Mouse (Mus musculus) brain, adult 2 months (tissue): ENCODE data around the gene Lgals1.

ENCODE experiments used
- DNase-seq: peaks from one replicate; pipeline ENCODE4 v3.0.0; 2011; ENCODE audit warnings: low read depth, low spot score

The Lgals1 gene

DNA sequence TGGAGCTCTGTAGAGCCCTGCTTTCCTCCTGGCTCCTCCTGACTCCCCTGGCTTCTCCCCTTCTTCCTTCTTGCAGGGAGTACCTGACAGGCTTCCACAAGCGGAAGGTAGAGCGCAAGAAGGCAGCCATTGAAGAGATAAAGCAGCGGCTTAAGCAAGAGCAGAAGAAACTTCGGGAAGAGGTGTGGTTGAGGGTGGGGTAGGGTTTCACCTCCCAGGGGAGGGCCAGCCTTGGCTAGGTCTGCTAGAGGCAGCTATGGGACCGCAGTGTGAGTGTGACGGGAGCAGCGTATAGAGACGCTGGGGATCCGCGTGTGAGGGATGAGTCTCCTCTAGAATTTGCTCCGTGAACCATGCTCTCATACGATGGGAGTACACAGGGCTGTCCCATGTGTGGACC, 9.9 kb downstream of the Lgals1 start:
- no peak for DNase-seq

DNA sequence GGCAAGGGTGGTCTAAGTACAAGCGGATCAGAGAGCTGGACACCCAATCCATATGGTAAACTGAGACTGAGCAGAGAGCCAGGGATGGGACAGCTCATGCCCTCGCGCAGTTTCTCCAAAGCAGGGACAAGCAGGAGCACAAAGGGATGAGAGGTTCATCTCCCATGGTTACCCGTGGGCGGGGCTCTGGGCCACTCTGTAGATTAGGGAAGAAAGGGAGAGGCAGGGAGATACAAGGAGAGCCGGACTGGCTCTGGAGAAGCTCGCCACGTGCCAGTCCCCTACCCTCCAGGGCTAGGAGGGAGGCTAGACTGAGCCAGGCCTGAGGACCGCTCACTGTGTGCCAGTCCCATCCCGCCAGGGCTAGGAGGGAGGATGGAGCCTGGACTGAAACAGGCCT, 10.8 kb downstream of the Lgals1 start:
- no peak for DNase-seq

DNA sequence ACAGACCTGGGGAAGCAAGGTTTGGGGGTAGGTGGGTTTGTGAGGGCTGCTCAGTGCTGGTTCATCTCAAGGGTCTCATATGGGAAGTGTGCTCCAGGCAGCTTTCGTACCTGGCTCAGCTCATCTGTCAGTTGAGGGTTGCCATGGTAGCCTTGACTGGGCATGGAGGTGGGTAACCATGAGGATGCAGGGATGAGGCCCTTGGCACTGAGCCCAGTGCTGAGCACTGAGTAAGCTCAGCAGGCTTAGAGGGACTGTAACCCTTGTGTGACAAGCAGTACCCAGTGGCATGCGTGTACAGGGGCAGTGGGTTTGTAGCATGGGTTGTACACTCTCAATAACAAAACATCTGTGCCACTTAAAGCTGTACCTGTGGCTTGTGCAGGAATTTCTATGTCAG, 11.4 kb downstream of the Lgals1 start:
- DNase-seq, result peak; percentile 50

DNA sequence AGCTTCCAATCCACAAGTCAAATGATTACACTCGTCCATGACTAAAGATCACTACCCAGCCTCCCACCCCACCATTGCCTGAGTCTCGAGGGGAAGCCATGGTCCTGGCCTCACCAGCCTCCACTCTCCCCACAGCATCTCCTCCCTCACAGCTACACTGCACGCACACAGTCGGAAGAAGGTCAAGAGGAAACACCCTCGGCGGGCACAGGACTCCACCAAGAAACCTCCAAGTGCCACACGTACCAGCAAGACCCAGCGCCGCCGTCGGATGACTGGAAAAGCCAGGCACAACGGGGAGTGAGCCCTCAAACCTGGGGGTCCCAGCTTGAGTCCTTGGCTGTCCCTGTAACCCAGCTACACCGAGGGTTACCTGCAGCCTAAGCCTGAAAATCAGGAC, 13.8 kb downstream of the Lgals1 start:
- DNase-seq, result no peak

DNA sequence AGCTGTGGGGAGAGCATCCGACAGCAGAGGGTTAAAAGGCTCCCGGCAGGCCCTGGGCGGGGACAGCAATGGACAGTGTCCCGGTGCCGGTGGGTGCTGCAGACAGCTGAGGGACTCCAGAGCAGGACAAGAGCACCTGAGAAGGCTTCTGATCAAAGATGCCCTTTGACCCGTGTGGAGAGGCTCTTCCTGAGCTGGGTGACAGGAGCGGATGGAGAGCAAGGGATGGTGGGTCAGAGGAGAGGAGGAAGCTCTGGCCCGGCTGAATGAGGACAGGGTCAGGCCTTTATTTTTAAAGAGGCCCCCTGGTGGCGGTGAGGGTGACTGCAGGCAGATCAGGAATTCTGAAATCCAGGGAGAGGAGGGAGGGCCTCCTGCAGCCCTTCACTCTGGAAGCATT, 16.1 kb downstream of the Lgals1 start:
- DNase-seq, result peak; percentile 80

DNA sequence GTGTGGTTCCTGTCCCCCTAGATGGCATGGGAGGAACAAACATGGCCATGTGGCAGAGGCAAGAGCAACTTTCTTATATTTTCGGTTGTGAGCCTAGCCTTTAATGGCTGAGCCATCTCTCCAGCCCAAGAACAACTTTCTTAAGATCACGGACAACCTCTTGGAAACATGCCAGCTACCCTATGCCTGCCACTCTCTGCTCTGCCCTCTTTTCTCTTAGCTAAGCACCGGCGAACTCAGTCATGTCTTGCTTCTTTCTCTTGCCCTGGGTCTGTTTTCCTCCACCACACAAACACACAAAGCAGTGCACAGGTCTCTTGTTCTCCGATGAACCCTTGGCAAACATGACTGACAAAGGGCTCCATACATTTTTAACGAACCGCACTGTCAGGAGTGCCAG, 19.7 kb downstream of the Lgals1 start:
- no peak for DNase-seq

DNA sequence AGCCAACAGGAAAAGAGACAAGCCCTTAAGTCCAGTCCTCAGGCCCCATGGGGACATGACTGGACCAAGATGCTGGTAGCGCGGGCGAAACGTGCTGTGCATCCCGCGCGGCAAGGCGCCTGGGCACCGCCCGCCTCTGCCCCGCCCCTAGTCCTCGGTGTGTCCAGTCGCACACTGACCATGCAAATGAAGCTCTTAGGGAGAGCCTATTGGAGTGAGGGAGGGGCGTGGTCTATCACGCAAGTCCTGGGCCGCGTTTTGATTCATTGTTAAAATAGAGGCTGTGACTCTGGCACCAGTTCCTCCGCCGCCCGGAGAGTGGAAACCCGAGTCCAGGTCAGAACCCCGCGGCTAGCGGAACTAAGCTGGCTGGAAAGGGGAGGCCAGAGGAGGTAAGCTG, 21.1 kb downstream of the Lgals1 start, which contains the start of gene Triobp:
TSS of gene Triobp (plus strand) at position 68 of the 400 bp plus-strand sequence.
- DNase-seq, result peak; percentile 97

DNA sequence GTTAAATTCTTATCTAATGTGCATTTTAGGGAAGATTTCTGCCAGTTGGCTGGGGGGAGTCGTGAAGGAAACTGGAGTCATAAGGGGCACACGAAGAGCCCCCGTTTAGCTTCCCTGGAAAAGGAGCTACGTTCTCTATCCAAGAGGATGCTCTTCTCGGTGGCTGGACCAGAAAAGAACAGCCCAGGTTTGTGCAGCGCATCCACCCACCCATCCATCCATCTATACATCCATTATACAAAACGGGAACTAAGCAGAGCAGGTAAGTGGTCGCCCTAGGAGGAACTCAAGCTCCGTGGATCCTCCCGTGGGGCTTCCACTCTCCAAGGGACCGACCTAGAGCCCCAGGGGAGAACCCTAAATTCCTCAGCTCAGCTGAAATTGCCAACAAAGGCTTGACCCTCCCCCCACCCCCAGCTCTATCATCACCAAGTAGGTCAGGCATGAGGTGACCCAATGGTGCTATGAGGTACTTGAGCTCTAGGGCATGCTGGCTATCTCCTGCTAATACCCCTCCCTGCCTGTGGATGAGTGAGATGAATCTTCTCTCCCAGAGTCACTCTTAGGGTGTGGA, 21.7 kb downstream of the Lgals1 start:
- no peak for DNase-seq

DNA sequence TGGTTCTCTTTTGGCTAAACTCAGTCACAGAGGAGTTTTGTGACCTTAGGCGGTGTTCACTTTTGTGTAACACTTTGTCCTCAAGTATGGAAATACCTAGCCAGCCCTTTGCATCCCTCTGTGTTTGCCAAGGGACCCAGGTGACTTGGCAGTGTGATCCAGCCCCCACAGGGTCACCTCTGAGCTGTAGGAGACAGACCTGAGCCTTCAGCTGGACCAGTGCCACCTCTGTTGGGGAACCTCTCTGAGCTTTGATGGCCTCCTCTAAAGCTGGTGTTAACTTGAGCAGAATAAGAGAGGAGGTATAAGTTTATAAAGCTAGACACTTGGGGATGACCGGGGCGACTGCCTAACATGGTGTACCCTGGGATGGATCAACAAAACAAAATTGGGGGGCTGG, 22.4 kb downstream of the Lgals1 start:
- no peak for DNase-seq

DNA sequence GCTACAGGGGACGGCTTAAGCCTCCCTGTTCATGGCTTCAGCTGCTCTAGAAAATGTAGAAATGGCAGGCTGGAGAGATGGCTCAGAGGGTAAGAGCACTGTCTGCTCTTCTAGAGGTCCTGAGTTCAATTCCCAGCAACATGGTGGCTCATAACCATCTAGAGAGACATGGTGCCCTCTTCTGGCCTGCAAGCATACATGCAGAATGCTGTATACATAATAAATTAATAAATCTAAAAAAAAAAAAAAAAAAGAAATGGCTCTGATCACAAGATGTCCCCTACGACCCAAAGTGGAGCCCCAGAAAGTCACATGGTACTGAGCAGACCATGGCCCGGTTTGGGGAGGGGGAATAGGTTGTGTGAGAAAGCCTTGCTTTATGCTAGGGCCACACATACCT, 29.1 kb downstream of the Lgals1 start:
- no peak for DNase-seq

DNA sequence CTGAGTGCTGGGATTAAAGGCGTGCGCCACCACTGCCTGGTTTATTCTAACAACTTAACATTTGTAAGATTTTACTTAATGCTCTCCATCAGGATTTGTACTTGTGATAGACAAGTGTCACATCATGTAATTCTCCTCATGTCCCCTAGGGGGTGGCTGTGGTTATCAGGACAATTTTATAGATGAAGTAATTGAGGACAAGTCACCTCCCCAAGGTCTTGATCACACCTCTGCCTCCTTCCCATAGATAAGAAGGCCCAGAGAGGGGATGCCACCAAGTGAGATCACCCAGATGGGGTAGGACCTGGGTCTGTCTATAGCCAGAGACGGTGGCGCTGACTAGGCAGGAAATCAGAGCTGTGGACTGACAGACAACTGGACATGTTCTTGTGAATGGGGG, 29.8 kb downstream of the Lgals1 start:
- DNase-seq, result peak; percentile 41

DNA sequence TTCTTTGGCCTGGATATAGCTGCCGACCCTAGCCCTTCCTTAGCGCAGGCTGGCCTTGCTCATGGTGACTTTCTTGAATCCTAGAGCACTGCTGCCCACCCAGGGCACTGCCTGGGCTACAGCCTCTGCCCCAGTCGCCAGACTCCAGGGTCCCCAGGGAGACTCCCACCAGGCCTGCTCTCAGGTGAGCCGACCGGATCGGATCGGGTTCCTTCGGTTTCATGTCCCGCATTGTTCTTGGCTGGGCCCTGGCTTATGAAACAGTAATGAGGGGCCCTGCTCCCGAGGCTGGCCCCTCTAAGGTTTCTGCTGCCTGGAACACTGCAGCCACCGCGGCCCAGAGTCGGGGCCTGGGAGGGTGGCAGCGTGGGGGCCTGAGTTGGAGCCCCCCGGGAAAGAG, 30.5 kb downstream of the Lgals1 start:
- DNase-seq, result no peak

DNA sequence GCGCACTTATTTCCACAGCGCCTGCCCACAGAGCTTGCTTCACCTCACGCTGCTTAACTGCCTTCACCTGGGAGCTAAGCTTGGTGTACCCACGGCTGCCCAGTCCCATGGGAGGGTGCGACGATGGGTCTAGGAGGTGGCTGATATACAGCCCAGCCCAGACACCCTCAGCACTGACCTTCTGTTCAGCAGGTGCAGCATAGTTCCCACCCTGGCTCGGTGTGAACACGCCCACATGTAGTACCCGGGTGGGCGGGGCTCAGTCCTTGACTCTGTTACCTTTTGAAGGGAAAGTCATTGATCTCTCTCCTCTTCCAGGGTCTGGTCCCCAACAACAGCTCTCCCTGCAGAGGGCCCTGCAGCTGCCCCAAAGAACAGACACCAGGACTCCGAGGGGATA, 33.0 kb downstream of the Lgals1 start:
- DNase-seq, result no peak

DNA sequence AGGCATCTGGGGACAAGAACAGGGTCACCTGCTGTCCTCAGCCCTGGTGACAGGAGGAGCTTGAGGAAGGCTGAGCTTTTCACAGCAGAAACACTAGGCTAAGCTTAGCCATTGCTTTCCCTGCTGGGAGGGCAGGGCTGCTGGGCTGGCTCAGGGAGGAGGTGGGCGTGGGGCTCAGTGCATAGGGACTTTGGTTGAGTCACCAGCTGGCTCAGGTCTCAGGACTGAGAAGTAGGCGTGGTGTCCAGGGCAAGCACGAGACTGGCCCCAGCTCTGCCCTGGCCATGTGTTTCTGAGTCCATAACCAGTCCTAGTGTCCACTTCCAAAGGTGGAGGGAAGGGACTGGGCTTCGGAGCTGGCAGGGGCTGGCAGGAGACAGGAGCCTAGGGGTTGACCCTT, 33.6 kb downstream of the Lgals1 start:
- no peak for DNase-seq

DNA sequence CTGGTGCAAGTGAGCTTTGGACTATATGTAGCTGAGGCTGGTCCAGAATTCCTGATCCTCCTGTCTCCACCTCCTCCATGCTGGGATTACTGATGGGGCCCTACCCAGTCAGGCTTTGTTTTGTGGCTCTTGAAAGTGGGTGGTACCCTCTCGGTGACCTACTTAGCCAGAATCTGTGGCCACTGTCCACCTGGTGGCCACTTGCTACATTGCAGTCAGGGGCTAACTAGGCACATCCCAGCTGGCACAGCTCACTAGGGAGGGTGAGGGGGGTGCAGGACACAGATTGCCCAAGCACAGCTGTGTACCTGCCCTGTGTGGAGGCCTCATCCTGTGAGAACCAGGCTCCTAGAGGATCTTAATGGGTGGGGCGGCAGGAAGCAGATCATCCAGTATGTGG, 36.4 kb downstream of the Lgals1 start:
- peak; percentile 91 for DNase-seq

DNA sequence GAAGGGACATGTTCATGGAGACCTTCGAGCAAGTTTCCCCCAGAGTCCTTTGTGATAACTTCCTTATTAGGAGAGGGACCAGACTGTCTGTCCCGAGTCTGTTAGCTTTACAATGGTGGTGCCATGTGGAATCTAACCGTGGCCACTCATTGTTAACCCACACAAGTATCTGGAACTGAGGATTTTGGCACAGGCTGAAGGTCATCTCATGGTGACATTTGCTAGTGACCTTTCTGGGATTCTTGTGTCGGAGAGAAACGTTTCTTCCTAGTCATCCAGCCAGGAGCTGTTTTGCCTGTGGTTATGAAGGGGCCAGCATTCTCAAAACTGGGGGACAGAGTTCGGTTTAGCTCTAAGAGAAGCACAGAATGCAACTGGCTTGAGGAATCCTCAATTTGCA, 45.1 kb downstream of the Lgals1 start:
- DNase-seq, result no peak

DNA sequence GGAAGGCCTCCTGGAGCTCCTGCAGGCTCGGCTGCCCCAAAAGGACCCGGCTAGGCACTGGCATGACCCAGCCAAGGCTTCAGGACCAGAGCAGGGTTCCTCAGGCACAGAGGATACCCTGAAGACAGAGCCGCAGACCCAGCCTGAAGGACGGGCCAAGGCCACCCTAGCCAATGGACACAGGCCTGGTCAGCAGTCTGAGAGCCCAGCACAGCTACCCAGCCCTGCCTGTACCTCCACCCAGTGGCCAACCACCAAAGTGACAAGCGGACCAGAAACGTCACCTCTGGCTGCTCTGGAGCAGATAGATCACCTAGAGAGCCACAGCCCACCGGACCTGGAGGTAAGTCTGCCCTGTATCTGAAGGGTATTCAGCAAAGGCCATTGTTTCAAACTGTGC, 47.4 kb downstream of the Lgals1 start:
- DNase-seq, result peak; percentile 21

DNA sequence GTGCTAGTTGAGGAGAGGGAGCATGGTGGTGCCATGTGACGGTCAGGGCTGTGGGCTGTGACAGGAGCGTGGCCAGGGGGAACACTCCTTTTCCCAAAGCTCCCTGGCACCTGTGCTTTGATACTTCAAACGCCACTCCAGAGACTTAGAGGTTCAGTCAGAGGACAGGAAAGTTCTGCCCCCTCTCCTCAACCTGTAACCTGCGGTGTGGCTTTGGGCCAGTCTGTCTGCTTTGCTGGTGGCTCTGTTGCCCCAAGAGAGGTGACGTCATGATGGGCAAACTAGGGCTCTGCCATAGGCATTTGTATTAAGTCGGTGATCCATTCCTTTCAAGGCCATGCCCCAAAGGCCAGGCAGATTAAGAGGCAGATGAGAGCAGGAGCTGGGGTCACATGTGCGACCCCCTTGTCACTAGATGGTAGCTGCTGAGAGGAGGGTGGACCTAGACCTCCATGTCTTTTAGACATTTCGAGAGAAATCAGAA, 51.2 kb downstream of the Lgals1 start:
- no peak for DNase-seq

DNA sequence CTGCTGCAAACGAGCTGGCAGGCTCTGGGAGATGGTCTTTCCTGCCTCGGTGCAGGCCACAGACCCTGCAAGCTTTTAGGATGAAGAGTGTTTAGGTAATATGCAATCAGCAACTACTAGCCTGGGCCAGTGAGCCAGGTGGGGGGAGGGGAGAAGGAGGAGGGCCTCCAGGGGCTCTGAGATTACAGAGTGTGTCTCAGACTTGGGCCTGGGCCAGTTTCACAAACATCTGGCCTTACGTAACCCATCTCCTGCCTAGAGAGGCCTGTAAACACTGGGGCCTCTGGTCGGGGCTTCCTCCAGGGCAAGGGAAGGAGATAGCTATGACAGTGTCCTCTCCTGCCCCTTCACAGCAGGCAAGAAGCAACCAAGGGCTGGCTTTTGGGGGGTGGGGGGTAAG, 52.4 kb downstream of the Lgals1 start:
- peak; percentile 43 for DNase-seq
